Mouse (Mus musculus): Measurements from ENCODE around the gene Mvb12b. TPM values are rescaled to one million over a fixed set of nuclear protein-coding genes. Genes with fewer than 3 reads are reported as not detected.
A peak's percentile ranks its signal among the peaks of the same experiment; 100 is the strongest.
"Not testable (repeated sequence)": the region's sequence is repeated elsewhere in the genome, so short reads cannot be mapped to it uniquely, and the experiment has no call there.

The Mvb12b gene
- 10 to 100 TPM; 17.3 to 18.0 TPM for total RNA-seq (2021)

GRCm38 (mm10) chr2:33887328-33888099 is at the start of gene Mvb12b:
Gene Mvb12b (minus strand): TSS chr2:33887946.
- peak; percentile 69 to 79 for DNase-seq
- intact Hi-C loops (cut with DNase I), result loop anchor here (5.0 kb wide), 1 partner anchor 65 kb away; no protein-coding TSS in a partner anchor

- no peak for DNase-seq
- intact Hi-C loops (cut with DNase I), result no loop called here
Measured at GRCm38 (mm10) chr2:33935756-33936155, 48.0 kb upstream of the Mvb12b start.

DNA sequence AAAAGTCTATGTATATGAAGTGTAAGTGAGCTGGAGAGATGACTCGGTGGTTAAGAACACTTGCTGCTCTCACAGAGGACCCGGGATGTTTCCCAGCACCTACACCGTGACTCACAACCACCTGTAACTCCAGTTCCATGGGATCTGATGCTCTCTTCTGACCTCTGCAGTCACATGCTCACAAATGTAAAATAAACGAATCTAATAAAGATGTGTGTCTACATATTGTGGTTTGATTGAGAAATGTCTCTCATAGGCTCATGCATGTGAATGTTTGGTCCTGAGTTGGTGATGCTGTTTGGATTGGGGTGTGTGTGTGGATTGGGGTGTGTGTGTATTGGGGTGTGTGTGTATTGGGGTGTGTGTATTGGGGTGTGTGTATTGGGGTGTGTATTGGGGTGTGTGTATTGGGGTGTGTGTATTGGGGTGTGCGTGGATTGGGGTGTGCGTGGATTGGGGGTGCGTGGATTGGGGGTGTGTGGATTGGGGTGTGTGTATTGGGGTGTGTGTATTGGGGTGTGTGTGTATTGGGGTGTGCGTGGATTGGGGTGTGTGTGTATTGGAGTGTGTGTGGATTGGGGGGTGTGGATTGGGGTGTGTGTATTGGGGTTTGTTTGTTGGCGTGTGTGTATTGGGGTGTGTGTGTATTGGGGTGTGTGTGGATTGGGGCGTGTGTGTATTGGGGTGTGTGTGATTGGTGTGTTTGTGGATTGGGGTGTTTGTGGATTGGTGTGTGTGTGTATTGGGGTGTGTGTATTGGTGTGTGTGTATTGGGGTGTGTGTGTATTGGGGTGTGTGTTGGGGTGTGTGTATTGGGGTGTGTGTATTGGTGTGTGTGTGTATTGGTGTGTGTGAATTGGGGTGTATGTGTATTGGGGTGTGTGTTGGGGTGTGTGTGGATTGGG is 46.1 kb upstream of the Mvb12b start:
- intact Hi-C loops (cut with DNase I), result no loop called here

GRCm38 (mm10) chr2:33931161-33931560 is 43.4 kb upstream of the Mvb12b start:
- intact Hi-C loops (cut with DNase I), result no loop called here
- DNase-seq, result no peak

More for the DNA sequence above, 46.1 kb upstream of the Mvb12b start:
- no peak for DNase-seq

DNA sequence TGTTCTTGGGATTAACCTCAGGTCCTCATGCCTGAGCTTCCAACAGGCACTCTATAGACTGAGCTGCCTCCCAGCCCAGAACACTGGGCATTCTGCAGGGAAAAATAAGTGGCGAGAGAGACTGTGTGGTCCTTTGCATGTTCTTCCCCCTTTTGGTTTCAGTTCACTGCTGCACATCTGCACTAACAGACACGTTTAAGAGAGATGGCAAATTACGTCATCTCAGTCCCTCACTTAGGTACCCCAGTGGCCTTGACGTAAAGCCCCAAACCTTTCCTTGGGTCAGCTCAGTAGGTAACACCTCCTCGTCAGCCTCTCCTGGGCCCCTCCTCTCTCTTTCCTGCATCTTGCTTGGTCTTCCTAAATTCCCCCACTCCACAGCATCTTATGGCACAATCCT is 37.5 kb upstream of the Mvb12b start:
- no peak for DNase-seq
- intact Hi-C loops (cut with DNase I), result no loop called here

DNA sequence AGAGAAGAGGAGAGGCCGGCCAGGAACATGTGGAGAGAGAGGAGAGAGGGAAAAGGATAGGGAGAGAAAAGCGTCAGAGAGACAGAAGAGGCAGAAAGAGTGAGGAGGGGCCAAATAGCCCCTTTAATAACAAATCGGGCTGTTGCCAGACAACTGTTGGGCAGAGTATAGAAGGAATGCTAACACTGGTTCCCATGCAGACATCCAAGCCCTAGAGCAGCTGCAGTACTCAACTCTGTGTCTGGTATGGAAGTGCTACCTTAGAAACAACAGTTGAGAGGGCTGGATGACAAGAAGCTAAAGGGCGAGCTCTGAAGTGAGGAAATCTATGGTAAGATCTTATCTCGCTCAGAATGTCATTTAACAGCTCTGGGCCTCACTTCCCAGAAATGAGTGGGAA is 35.7 kb upstream of the Mvb12b start:
- DNase-seq, result no peak
- intact Hi-C loops (cut with DNase I), result no loop called here

DNA sequence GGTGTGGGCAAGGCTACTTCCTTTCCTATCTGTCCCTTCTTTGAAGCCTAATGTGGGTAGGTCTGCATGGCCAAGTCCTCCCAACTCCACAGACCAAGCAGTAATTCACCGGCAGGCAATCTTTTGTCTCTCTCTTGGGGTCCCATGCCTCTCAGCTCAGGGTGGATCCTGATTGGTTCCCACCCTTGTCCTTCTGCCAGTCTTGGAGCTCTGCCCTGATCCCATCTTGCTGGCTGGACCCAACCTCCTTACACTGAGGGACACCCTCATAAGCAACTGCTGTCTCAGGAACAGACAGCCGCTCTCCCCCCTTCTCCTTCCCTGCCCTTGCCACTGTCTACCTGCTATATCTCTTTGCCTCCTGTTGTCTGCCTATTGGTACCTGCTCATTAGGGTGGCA is 34.7 kb upstream of the Mvb12b start:
- intact Hi-C loops (cut with DNase I), result no loop called here
- no peak for DNase-seq

DNA sequence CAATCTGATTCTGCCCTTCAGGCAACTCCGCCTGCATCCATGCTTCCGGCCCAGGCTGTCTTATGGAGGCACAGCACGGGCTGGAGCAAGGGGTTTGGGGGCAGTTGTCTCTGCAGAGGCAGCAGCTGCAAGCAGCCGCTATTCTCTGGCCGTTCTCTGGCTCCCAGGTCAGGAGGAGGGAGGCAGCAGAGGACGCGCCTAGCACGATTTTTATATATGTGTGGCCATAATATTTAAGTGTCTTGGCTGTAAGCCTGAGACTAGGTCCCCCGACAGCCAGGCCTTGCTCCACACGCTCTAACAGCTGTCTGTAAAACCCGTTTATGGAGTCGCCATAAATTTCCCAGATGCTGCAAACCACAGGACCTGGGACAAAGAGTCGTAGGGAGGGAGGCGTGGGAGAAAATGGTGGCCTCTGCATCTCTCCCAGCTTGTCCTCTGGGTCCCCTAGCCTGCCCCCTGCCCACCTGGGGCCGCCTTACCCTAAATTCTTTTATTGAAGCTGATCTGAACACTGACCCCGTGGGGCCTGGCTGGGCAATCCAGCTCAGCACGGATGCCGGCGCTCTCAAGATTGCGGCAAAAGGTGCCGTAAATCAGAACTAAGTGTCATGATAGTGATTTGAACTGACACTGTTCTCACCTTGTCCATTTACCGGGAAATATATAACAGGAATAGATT is 32.3 kb upstream of the Mvb12b start:
- peak in 1 of 2 experiments; percentile 7 for DNase-seq
- intact Hi-C loops (cut with DNase I), result loop anchor here (2.0 kb wide), 1 partner anchor 173 kb away; no protein-coding TSS in a partner anchor

DNA sequence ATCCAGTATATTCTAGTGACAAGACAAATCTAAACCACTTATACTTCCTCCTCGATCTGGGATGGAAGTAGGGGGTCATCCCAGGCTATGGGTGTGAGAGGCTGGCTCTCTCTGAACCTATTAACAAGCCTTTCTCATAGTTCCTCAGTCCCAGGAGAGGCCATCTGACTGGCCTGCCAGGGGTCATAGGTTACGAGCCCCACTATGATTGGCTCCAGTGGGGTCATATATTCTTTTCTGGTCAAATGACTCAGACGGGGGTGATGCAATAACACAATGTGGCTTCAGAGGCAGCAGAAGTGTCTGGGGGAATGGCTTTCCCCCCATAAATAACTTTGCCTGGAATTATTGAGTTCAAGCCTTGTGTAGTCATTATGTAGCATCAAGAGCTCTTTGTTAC is 31.1 kb upstream of the Mvb12b start:
- intact Hi-C loops (cut with DNase I), result loop anchor here (1.0 to 2.0 kb wide), 2 partner anchors 98 to 172 kb away; no protein-coding TSS in a partner anchor
- no peak for DNase-seq

- intact Hi-C loops (cut with DNase I), result loop anchor here (1.0 to 2.0 kb wide), 2 partner anchors 97 to 172 kb away; no protein-coding TSS in a partner anchor
- DNase-seq, result peak; percentile 44 to 72
Measured at GRCm38 (mm10) chr2:33918318-33918717, 30.6 kb upstream of the Mvb12b start.

- intact Hi-C loops (cut with DNase I), result no loop called here
- DNase-seq, result no peak
Measured at GRCm38 (mm10) chr2:33916603-33917002, 28.9 kb upstream of the Mvb12b start.

GRCm38 (mm10) chr2:33914998-33915397 is 27.3 kb upstream of the Mvb12b start:
- intact Hi-C loops (cut with DNase I), result no loop called here
- no peak for DNase-seq

- no peak for DNase-seq
- intact Hi-C loops (cut with DNase I), result no loop called here
Measured at GRCm38 (mm10) chr2:33914334-33914733, 26.6 kb upstream of the Mvb12b start.

DNA sequence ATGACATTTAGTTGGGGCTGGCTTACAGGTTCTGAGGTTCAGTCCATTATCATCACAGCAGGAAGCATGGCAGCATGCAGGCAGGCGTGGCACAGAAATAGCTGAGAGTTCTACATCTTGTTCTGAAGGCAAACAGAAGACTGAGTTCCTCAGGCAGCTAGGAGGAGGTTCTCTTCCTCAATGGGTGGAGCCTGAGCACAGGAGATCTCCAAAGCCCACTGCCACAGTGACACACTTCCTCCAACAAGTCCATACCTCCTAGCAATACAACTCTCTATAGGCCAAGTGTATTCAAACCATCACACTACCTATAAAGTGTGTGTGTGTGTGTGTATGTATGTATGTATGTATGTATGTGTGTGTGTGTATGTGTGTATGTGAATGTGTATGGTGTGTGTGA is 25.9 kb upstream of the Mvb12b start:
- DNase-seq; intact Hi-C loops (cut with DNase I): not testable (repeated sequence)

DNA sequence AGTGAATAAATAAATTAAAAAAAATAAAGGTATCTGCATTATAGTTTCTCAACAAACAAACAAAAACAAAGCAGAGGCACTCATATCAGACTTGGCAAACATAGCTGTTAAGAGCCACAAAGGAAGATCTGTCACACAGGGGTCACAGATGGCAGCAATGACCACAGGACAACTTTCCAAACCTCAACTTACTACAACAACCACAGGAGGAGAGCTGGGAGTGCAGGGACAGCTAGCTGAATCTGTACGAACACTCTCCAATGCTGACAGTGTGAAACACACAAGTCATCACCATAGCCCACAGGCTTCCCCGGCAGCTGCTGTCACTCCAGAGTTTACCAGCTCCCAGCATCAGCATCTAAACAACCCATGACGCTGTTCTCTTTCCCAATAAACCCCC is 25.0 kb upstream of the Mvb12b start:
- intact Hi-C loops (cut with DNase I), result no loop called here

GRCm38 (mm10) chr2:33908374-33908773 is 20.6 kb upstream of the Mvb12b start:
- intact Hi-C loops (cut with DNase I), result no loop called here
- DNase-seq, result peak; percentile 17 to 21

More for the DNA sequence above, 25.0 kb upstream of the Mvb12b start:
- no peak for DNase-seq

- DNase-seq, result no peak
- intact Hi-C loops (cut with DNase I), result no loop called here
Measured at GRCm38 (mm10) chr2:33907174-33907573, 19.4 kb upstream of the Mvb12b start.

DNA sequence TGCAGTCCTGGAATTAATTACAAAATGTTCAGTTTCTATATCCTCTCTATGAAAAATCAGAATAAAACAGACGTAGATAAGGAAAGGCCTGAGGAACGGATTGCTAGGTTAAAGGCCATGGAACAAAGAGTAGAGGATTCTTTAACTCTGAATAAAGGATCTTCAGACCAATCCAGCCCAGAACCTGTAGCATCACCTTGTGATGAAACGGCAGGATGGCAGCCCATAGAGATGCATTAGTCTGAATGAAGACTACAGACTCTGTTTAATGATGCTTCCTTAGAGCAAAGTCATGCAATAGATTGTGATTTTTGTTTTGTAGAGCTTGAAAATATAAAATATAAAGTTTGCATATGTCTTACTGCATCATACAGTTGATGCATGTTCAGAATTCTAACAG is 8.1 kb upstream of the Mvb12b start:
- intact Hi-C loops (cut with DNase I), result no loop called here
- no peak for DNase-seq

- intact Hi-C loops (cut with DNase I), result no loop called here
- DNase-seq, result no peak
Measured at GRCm38 (mm10) chr2:33893151-33893550, 5.4 kb upstream of the Mvb12b start.

GRCm38 (mm10) chr2:33892354-33892753 is 4.6 kb upstream of the Mvb12b start:
- intact Hi-C loops (cut with DNase I), result no loop called here
- no peak for DNase-seq

GRCm38 (mm10) chr2:33888100-33888385 is 297 bp upstream of the Mvb12b start:
- DNase-seq, result no peak
- intact Hi-C loops (cut with DNase I), result loop anchor here (5.0 kb wide), 1 partner anchor 66 kb away; no protein-coding TSS in a partner anchor
